Mouse (Mus musculus) kidney, embryonic 14.5 days (tissue): Measurements from ENCODE around the gene AU015836. TPM values are rescaled to one million over a fixed set of nuclear protein-coding genes. Genes with fewer than 3 reads are reported as not detected.
"Not testable (repeated sequence)": the region's sequence is repeated elsewhere in the genome, so short reads cannot be mapped to it uniquely, and the experiment has no call there.

Experiments
- ATAC-seq: fragments of 200-750 bp; cut with Nextera tagmentation; 2 replicates; pipeline ENCODE4 v1.8.0; 2017; ENCODE audit warnings: moderate number of reproducible peaks, mild to moderate bottlenecking, moderate TSS enrichment, moderate library complexity; ENCODE audit not compliant: low FRiP score, low TSS enrichment
- H3K27ac ChIP-seq: fragments of 300-500 bp; sonication (generic); 2 replicates; pipeline ENCODE4 v1.5.1; 2014; ENCODE audit warnings: low read depth, mild to moderate bottlenecking, low read length, moderate library complexity, mixed read lengths
- H3K27me3 ChIP-seq: fragments of 300-500 bp; sonication (generic); 2 replicates; pipeline ENCODE4 v1.6.1; 2014; ENCODE audit warnings: mild to moderate bottlenecking, low read length; ENCODE audit not compliant: control insufficient read depth, insufficient read depth
- H3K36me3 ChIP-seq: fragments of 300-500 bp; sonication (generic); 2 replicates; pipeline ENCODE4 v1.6.1; 2014; ENCODE audit warnings: low read length, mixed read lengths; ENCODE audit not compliant: control insufficient read depth, insufficient read depth
- H3K4me1 ChIP-seq: fragments of 300-500 bp; sonication (generic); 2 replicates; pipeline ENCODE4 v1.6.1; 2014; ENCODE audit warnings: low read length, mixed read lengths; ENCODE audit not compliant: control insufficient read depth, insufficient read depth
- H3K4me2 ChIP-seq: fragments of 300-500 bp; sonication (generic); replicated peaks from 2 replicates; pipeline ENCODE4 v1.6.1; 2014; ENCODE audit warnings: low read depth, mild to moderate bottlenecking, low read length
- H3K4me3 ChIP-seq: fragments of 300-500 bp; sonication (generic); 2 replicates; pipeline ENCODE4 v1.5.1; 2014; ENCODE audit warnings: mild to moderate bottlenecking, low read length
- H3K9ac ChIP-seq: fragments of 300-500 bp; sonication (generic); 2 replicates; pipeline ENCODE4 v1.6.1; 2014; ENCODE audit warnings: low read depth, mild to moderate bottlenecking, low read length, moderate library complexity
- H3K9me3 ChIP-seq: fragments of 300-500 bp; sonication (generic); 2 replicates; pipeline ENCODE4 v1.6.1; 2016; ENCODE audit warnings: low read length; ENCODE audit not compliant: control insufficient read depth
- WGBS: fragments of 180-500 bp; shearing (Covaris S2); extraction: QIAGEN DNeasy Blood & Tissue Kit; methylation state at CpG from one replicate; pipeline ENCODE4 v1.1.7; 2014; 5-methylcytosine and 5-hydroxymethylcytosine counted together
- polyA plus RNA-seq: library from polyadenylated mRNA; unstranded; fragments of >200 nt; fragmentation: Nextera tagmentation; extraction: Ambion mirVana; gene quantifications from 2 replicates; pipeline ENCODE4 v1.2.1, GENCODE M21; 2014

AU015836 gene
- polyA plus RNA-seq, 1 experiment from 2014 or later = 0.15 TPM

DNA sequence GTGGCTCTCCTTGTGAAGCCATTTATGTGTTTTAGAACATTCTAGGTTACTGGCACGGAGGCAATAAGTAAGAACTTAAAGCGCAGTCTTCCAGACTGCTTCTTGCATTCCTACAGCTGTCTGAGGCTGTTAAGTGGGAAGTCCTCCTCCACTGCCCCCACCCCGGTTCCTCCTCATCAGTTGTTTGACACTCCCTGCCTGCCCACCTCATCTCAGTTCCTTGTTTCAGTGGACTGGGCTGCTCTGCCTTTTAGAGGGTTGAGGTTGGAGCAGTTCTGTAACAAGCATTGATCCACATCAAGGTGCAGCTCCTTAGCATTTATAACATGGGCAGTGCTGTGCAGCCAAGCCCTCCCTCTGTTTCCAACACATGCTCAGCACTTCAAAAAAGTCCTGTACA is 16.6 kb downstream of the AU015836 start:
- H3K27me3 ChIP-seq, H3K36me3 ChIP-seq, H3K4me3 ChIP-seq, H3K9me3 ChIP-seq, H3K27ac ChIP-seq, H3K4me2 ChIP-seq, H3K9ac ChIP-seq, ATAC-seq, H3K4me1 ChIP-seq: not testable (repeated sequence)
- 56% methylated on average over 3 of the region's 3 CpGs for WGBS

DNA sequence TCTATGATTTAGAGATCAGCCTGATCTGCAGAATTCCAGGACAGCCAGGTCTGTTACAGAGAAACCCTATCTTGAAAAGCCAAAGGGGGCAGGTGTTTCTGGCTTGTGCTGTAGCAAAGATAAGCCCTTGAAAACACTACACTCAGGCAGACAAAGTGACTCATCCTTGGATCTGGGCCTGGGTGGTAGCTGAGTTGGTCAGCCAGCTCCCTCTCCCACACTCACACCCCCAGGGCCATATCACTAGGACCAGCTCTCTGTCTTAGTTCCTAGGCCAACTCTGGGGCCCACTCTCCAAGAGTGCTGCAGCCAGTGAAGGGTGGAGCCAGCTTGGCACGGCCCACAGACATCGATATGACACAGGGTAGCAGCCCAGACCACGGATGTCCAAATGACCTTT is 38.5 kb downstream of the AU015836 start:
- H3K27me3 ChIP-seq = no peaks in the 10 kb centered on the region; the same call in 1 of the 2 replicates
- ATAC-seq = no peak

DNA sequence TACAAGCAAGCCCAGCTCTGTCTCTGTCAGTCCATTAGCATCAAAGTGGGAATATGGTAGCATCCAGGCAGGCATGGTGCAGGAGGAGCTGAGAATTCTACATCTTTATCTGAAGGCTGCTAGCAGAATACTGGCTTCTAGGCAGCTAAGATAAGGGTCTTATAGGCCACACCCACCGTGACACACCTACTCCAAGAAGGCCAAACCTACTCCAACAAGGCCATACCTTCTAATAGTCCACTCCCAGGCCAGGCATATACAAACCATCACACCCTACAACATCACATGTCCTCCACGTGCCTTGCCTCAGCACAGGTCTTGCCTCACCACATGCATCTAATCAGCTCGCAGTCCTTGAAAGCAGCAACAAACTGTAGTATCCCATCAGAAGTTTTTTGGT is 41.0 kb downstream of the AU015836 start:
- no peaks in the 10 kb centered on the region for H3K4me1 ChIP-seq
- no peaks in the 10 kb centered on the region; the same call in 1 of the 2 replicates for H3K27me3 ChIP-seq
- no peaks in the 10 kb centered on the region for H3K36me3 ChIP-seq
- H3K9ac ChIP-seq = no peak overlapping the region
- H3K27ac ChIP-seq = no peak overlapping the region
- no peaks in the 10 kb centered on the region for H3K9me3 ChIP-seq
- no peak for ATAC-seq
- no peak overlapping the region for H3K4me3 ChIP-seq
- WGBS = 81% methylated on average over 3 of the region's 3 CpGs
- H3K4me2 ChIP-seq = no peak overlapping the region

More for the DNA sequence above, 38.5 kb downstream of the AU015836 start:
- no peaks in the 10 kb centered on the region for H3K4me1 ChIP-seq
- WGBS = 74% methylated on average over 3 of the region's 3 CpGs
- no peak overlapping the region for H3K9ac ChIP-seq
- H3K36me3 ChIP-seq = no peaks in the 10 kb centered on the region
- H3K4me2 ChIP-seq = no peak overlapping the region
- H3K4me3 ChIP-seq = no peak overlapping the region
- no peaks in the 10 kb centered on the region for H3K9me3 ChIP-seq
- no peak overlapping the region for H3K27ac ChIP-seq

DNA sequence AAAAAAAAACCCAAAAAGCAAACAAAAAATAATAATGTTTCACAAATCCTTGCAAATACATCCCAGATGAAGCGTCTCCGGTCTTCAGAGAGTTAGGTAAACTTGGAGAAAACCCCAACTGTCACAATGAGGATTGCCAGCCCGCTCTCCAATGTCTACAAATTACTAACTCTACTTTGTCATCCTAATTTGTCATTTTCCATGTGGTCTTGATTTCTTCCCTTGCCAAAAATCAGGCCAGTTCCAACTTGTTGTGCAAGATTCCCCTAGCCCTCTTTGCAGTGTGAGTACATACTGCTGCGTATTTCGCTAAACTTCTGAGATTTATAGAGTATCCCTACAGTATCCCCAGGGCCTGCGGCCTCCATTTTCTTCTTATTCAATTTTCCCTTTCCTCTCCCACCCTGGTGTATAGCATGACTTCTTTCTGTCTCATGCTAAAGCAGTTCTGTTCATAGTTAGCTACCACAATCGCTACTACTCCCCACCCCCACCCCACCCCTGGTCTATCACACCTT is 43.3 kb downstream of the AU015836 start:
- no peak for ATAC-seq
- WGBS = 86% methylated on average over 7 of the region's 7 CpGs
- H3K27me3 ChIP-seq = no peaks in the 10 kb centered on the region; the same call in 1 of the 2 replicates

DNA sequence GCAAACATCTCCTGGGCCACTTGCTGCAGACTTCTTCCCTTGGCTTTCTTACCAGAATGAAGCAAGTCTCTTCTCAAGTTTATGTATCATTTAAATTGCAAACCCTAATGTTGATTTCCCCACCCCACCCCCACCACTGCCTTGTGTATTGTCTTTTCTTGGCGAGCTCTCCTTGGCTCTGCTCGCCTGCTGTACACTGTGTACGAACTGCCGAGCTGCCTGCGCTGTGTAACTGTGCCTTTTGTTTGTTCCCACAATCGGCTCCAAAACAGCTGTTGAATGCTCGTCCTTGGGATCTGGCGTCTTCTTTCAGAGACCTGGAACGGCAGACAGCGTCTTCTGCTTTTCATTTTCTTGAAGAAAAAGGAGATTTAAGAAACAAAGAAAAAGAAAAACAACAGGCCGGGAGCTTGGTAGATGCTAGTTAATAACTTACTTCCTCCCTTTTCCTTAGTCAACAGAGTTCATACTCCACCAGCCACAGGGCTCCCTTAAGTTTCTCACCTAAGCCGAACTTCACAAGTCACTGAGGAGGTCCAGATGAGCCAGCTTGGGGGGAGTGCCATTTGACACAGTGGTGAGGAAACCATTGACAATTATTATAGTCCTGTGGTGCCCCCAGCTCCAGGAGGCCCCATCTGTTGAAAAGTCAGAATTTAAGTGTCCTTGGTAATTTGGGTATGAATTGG is 44.2 kb downstream of the AU015836 start:
- no peak overlapping the region for H3K4me2 ChIP-seq
- no peaks in the 10 kb centered on the region for H3K9me3 ChIP-seq
- no peak overlapping the region for H3K9ac ChIP-seq
- no peak overlapping the region for H3K27ac ChIP-seq
- no peaks in the 10 kb centered on the region for H3K36me3 ChIP-seq
- ATAC-seq = peak; percentile 81; the same call in 1 of the 2 replicates
- 34% methylated on average over 12 of the region's 12 CpGs for WGBS
- no peak overlapping the region for H3K4me3 ChIP-seq
- no peaks in the 10 kb centered on the region for H3K27me3 ChIP-seq
- H3K4me1 ChIP-seq = no peaks in the 10 kb centered on the region

More for the DNA sequence above, 43.3 kb downstream of the AU015836 start:
- no peaks in the 10 kb centered on the region for H3K4me1 ChIP-seq
- H3K4me2 ChIP-seq = no peak overlapping the region
- H3K27ac ChIP-seq = no peak overlapping the region
- H3K9ac ChIP-seq = no peak overlapping the region
- no peak overlapping the region for H3K4me3 ChIP-seq
- H3K36me3 ChIP-seq = no peaks in the 10 kb centered on the region
- no peaks in the 10 kb centered on the region for H3K9me3 ChIP-seq

DNA sequence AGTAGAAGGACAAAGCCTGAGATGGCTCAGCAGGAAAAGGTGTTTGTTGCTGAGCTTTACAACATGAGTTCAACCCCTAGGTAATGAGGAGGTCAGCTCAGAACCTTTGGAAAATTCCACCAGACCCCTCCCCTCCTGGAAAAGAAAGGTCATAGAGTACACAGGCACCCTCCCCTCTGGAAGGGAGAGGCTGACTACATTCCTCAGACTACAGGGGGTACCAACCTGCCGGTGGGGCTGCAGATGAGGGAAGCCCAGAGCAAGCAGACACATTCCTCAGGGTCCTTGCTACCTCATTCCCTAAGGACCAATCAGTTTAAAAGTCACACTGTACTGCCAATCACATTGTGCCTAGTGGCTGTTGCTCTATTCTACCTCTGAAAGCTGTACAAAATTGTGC is 48.4 kb downstream of the AU015836 start:
- 61% methylated on average over 1 of the region's 1 CpGs for WGBS
- Histone ChIP-seq H3K36me3 (no peaks in the 10 kb centered on the region), H3K4me3 (no peak overlapping the region), H3K9me3 (no peaks in the 10 kb centered on the region), H3K4me1 (no peaks in the 10 kb centered on the region), H3K4me2 (no peak overlapping the region), H3K27ac (no peak overlapping the region), H3K27me3 (no peaks in the 10 kb centered on the region), H3K9ac (no peak overlapping the region)
- no peak for ATAC-seq

DNA sequence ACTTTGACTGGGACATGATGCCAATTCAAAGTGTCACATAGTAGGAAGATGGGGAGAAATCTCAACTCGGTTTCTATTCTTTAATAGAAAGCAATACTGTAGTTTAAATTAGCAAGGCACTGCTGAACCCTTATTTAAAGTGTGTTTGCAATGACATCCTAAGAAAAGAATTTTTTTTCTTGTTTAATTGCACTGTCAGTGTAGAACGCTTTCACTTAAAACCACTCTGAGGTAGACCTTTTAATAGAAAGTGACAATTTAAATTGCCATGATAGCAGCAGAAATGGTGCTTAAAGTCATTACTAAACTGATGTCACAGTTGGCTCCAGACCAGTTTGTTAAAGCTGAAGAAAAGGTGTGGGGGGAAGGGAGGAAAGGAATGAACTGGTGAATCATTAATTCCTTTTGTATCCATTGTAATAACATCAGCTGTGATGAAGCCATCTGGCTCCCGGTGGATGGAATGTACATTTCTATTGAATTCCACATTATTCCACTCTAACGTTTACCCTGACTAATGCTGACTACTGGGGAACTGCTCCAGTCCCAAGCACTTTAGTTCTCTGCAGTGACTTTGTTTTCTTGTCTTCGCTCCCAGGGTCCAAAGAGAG is 53.9 kb downstream of the AU015836 start:
- H3K27ac ChIP-seq = no peak overlapping the region
- no peaks in the 10 kb centered on the region for H3K4me1 ChIP-seq
- no peak overlapping the region for H3K9ac ChIP-seq
- WGBS = 73% methylated on average over 5 of the region's 5 CpGs
- no peaks in the 10 kb centered on the region for H3K9me3 ChIP-seq
- no peaks in the 10 kb centered on the region for H3K36me3 ChIP-seq
- no peak for ATAC-seq
- no peak overlapping the region for H3K4me2 ChIP-seq
- H3K27me3 ChIP-seq = no peaks in the 10 kb centered on the region
- no peak overlapping the region for H3K4me3 ChIP-seq

Other genes with a start within 250 kb of the AU015836 start
- 69.2 and 81.2 TPM in 2 replicates for gene Pdk3, start 136.5 kb upstream of the AU015836 start, polyA plus RNA-seq
- gene Zfx, start 155.0 kb downstream of the AU015836 start, polyA plus RNA-seq = 24.9 and 44.1 TPM in 2 replicates
- 78.6 and 84.2 TPM in 2 replicates for gene Eif2s3x, start 244.2 kb downstream of the AU015836 start, polyA plus RNA-seq